Mouse (Mus musculus): ENCODE measurements around the gene Olfr370.

Olfr370 gene

DNA sequence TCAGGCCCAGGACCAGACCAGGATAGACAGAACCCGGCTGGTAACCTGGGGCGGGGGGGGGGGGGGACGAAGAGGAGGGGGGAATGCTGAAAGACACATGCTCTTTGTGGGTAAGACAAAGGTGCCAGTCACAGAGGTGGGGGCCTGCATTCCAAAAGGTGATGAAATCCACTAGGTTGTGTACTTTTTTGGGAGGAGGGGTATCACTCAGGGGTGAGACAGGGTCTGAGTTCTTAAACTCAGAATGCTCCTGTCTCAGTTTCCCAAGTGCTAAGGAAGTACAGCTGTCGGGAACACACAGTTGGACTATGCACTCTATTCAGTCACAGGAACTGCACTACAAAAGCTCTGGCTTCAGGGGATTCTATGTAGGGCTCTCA, 40.9 kb downstream of the Olfr370 start:
- no peak for DNase-seq

DNA sequence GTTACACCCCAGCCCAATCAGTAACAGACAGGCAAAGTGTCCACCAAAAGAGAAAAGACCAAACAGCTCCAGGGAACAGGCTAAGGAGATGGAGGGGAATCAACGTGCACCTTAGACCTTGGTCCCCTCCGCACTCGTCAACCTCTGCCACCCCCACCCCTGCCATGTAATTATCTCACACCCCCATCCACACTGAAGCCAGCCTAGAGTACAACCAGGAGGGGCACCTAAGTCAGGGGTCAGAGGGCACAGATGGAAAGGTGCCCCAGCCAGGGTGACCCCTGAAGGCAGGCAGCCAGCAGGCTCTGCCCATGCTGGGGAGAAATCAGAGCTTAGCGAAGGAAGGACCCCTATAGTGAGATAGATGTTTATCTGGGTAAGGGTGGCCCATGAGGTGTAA, 41.3 kb downstream of the Olfr370 start:
- no peak for DNase-seq

DNA sequence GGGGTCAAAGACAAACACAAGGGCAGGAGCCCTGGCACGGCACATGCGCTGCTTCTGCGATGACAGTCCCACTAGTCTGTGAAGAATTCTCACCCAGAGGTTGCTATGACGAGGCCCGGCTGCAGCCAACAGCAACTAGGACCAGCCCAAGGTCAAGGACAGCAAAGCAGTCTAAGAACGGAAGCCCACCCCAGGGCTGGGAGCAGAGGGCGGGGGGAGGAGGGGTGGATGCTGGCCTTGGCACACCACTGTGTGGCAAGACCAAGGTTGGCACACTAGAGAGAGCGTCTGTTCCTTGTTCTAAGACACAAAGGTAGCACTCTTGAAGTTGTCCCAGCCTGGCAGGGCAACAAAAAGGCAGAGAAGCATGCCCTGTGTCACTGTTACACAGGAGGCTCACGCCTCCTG, 41.8 kb downstream of the Olfr370 start:
- DNase-seq = no peak

DNA sequence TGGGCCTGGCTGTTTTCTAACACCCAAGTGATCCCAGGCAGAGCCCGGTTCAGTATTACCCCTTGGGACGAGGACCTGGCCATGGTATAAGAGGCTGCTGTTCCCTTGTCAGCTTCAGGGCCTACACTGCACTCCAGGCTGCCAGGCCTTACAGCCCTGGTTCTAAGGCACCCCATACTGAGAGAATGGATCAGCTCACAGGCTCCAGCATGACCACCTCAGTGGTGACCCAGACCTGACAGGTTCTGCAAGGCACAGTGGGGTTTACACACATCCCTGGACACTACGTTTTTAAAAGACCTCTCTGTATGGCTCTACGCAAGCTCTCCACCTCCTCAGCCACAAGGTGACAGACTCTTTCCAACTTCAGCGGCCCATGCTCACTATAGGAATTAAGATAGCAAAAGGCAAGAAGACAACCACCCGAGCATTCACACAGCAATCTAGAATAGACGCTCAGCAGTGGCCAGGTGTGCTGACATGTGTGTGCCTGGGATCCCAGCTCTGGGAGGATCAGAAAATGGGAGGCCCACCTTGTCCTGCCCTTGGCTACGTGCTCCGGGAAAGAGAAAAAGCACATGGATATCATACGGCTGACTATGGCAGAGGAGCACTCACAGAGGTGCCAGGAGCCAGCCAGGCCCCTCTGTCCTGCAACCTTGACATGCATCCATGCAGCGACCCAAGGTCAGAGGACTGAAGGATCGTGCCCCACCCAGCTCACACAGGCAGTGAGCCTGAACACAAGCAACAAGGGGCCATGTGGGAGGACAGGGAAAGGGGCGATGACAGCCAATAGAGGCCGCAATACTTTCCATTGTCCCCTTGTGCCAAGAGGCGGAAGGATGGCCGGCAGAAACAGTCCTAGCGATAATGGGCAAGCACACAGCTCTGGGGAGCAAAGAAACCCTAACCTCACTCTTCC, 42.8 kb downstream of the Olfr370 start:
- DNase-seq = no peak

DNA sequence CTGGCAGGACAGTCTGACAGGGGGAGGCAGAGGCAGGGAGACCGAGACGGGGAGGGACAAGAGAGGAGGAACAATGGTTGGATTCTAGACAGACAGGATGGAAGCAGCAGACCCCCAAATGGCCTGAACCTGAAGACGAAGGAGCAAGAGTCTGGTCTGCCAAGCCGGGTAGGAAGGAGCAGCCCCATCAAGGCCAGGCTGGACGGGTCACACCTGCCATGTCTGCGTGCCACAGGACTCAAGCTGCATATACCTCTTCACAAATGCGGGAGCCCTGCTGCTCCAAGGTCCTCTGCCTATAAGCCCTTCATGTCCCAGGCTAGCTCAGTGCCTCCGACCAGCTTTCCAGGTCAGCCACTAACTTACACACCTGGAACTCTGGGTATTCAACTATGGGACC, 44.1 kb downstream of the Olfr370 start:
- no peak for DNase-seq

DNA sequence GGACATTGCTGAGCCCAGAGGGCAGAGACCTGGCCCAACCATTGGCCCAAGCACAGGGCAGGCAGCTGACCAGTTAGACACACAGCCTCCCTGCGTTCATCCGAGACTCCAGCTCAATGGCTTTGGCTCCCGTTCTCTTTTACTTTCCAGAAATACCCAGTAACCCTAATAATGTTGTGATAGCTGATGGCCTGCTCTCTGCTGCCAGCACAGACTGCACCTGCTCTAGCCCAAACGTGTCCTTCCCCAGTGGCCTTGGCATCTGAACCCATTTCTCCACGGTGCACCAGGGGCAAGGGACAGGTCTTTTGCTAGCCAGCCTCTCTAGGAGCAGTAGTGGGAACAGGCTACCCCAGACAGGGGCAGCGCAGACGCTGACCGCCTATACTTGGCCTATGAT, 45.2 kb downstream of the Olfr370 start:
- DNase-seq = no peak

DNA sequence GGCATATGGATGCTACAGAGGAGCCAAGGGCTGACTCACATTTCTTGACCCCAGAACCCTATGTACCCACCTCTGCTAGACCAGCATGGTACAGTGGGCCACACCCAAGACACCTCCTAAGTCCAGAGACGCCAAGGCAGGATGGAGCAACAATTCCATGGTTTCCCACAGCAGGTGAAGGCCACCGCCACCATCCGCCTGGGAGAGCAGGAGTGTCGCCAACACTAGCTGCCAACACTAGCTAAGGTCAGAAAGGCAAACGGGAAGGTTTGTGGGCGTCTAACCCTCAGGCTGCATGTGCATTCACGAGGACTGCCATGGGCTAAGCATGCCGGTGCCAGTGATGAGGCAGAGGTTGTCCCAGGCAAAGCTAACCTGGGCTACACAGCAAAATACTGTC, 46.6 kb downstream of the Olfr370 start:
- no peak for DNase-seq

DNA sequence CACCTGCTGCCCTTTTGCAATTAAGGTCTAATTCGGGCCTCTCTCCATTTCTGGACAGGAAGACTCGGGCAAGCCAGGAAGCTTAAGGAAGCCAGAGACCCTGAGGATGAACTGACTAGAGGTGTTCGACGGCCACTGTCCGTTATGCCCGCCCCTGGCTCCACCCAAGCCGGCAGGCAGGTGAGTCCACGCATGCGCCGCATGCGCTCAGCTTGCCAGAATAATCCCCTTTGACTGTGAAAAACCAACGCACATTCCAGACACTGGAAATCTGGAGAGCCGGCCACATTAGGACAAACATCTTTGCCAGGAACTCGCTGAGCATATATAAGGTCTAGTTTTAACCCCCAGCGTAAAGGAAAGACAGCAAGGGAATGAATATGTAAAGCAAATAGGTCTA, 47.7 kb downstream of the Olfr370 start:
- DNase-seq = no peak

DNA sequence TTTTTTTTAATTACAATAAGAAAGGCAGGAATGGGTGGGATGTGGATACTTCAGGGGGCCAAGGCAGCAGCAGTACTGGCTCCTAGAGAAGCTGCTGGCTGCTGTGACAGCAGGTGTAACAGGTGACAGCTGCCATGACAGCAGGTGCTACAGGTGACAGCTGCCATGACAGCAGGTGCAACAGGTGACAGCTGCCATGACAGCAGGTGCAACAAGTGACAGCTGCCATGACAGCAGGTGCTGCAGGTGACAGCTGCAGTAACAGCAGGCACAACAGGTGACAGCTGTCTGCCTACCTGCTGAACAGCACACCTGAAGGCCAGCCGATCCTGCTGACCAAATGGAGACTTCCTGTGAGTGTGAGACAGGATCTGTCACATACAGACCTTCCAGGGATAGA, 49.2 kb downstream of the Olfr370 start:
- no peak for DNase-seq

DNA sequence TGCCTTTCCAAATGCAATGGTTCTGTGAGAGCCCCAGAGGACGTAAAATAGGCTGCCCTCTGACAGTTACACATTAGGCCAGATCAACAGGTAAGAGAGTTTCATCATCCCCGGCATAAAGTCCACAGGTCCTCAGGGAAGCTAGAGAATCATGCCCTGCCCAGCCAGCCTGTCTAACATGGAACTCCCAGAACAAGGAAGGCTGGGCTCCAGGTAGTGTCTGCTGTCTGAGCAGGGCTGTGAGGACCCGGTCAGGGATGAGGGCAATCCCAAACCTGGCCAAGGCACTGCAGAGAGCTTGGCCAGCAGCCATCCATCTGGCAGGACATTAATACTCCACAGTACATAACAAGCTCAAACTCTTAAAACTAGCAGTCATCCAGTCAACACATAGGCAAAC, 49.8 kb downstream of the Olfr370 start:
- DNase-seq = no peak

DNA sequence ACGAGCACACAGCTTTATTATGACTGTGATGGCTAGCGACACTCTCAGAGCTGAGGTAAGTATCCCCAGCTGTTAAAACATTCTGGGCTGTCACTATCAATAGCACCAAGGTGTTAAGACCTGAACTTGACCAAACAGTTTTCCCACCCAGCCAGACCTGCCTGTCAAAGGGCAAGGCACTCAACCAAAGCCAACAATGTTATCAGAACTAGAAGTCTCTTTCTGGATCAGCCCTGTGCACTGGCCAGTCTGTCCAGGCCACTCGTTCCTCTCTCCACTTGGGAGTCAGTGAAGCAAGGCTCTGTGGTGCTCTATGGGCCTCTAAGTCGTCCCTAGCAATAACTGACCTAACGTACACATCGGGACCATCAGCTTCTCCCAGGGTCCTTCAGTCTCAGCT, 52.1 kb downstream of the Olfr370 start:
- no peak for DNase-seq

DNA sequence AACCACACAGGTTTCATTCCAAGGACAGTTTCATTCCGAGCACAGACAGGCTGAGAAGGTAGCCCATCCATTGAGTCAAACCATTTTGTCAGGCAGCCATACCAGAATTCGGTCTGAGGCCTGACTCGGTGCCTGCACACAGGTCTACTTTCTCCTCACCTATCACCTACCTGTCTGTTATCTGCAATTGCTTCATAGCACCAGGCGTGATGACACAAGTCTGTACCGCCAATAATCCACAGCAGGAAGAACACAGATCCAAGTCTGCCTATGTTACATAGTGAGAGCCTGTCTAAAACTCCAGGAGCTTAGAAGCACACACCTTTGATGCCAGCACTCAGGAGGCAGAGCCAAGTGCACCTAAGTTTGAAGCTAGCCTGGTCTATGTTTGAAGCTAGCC, 53.3 kb downstream of the Olfr370 start:
- DNase-seq = no peak

DNA sequence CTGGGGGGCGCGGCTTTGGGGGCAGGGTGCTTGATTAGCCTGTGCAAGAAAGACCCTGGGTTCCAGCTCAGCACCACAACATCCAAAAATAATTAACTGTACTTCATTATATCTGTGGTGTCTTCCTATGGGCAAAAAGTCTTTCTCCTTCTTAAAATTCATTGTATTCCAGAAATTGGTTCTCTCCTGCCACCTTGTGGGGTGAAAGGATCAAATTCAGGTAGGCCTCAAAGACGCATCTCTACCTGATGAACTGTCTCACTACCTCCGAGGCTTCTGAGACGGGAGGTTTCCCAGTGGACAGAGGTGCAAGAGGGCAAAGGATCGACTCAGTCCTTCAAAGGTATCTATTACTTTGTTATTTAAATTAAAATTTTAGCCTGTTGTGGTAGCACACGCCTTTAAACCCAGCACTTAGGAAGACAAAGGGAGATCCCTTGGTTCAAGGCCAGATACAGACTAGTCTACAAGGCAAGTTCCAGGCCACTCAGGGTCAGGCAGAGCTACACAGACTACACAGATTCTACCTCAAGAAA, 55.0 kb downstream of the Olfr370 start:
- no peak for DNase-seq

DNA sequence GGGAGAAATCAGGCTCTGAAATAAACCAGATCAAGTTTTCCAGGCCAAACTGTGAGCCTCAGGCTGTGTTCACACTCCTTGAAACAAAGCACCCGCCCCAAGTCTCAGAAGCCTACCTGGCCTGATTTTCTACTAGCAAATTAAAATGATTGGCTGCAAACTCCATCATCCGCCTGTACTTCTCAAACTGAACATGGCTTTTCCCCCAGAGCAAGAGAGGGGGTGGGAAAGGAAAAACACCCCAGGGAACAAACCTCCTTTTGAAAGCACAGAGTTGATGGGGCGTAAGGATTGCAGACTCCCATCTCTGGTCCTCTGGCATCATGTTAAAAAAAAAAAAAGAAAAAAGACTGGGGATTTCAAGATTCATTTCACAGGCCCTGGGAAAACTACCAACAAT, 57.1 kb downstream of the Olfr370 start:
- no peak for DNase-seq

DNA sequence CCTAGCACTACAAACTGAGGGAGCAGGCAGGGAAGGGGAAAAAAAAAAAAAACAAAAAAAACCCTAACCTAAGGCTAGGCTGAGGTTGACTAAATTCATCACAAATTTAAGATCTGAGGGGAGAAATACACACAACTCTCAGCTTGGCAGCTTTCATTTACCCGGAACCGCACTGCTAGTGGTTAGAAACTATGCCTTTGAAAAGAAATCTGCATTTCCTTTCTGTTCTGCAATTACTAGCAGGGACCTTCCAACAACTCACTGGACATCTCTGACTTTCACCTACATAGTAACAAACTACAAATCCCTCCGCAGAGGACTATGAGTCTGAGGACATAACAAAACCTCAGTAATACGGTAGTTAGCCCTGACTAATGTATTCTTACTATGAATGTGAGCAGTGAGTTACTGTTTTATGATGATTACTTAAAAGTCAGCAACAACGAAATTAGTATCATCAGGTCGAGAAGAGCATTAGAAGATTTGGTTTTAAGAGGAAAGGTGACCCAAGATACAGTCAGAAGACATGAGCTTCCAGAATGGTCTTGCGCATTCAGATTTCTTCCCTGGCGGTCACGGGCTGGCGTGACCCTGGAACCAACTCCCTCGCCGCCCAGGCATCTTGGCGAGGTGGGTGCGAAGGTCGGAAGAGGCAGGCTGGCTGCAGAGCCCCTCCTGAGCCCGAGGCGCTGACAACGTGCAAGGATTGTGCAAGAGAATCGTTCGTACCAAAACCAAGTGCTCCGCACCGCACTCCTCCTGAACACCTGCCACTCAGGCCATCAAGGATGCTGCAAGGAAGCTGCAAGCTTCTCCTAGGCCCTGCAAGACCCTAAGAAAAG, 58.0 kb downstream of the Olfr370 start:
- no peak for DNase-seq

DNA sequence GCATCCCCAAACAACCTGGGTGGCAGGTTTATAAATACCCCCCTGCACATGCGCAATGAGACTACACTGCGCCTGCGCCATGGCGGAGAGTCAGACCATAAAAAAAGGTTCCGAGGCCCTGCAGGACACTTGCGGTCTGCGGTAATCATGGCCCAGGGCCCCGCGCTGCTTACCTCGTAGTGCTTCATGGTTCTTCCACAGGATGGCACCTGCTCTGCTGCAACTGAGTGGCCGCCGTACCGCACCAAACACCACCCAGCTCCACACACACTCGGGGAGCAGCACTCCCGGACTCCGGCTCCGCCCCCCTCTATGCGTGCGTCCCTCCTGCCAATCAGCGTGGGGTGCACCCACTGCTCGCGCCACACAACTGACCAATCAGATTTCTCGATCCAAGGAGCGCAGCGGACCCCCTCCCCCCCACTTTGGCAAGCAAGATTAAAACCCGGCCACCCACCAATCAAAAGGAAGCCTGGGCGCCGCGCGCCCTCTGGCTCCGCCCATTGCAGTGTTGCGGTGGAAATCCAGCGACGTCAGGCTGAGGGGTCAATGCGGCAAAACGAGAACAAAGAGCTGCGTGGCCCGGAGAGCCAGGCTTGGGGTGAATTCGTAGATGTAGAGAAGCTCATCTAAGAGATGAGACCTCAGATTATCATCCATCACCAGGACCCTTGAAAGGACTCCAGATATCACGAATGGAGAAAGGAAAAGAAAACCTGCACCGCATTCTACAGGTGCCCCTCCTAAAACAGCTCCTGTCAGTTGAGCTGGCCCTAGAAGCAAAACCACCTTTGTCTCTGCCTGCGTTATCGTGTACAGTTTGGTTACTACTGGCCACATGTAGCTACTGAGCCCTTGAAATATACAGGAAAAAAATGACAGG, 58.8 kb downstream of the Olfr370 start:
- peak; percentile 99 for DNase-seq
